Mouse (Mus musculus) erythroblast, embryonic 14.5 days (primary cell): ENCODE data around the gene Emd. TPM values are rescaled to one million over a fixed set of nuclear protein-coding genes. Genes with fewer than 3 reads are reported as not detected.
A peak's percentile ranks its signal among the peaks of the same experiment; 100 is the strongest.

ENCODE experiments used
- H3K27me3 ChIP-seq: 2 replicates; pipeline ENCODE4 v1.6.1; 2012; ENCODE audit warnings: inconsistent platforms; ENCODE audit not compliant: control insufficient read depth
- H3K36me3 ChIP-seq: 2 replicates; pipeline ENCODE4 v1.6.1; 2012; ENCODE audit warnings: mild to moderate bottlenecking, inconsistent platforms; ENCODE audit not compliant: control insufficient read depth
- H3K4me1 ChIP-seq: 2 replicates; pipeline ENCODE4 v1.6.1; 2012; ENCODE audit warnings: inconsistent platforms; ENCODE audit not compliant: control insufficient read depth
- H3K4me3 ChIP-seq: replicated peaks from 2 replicates; pipeline ENCODE3; 2012; ENCODE audit warnings: moderate library complexity, mild to moderate bottlenecking, inconsistent platforms
- H3K9me3 ChIP-seq: 2 replicates; pipeline ENCODE4 v1.6.1; 2012; ENCODE audit warnings: low read length, inconsistent platforms, mixed read lengths; ENCODE audit not compliant: control insufficient read depth
- GATA1 ChIP-seq: IDR thresholded peaks from 2 replicates; pipeline ENCODE4 v1.6.1; 2012; ENCODE audit warnings: low read length, inconsistent platforms, mixed read lengths
- TAL1 ChIP-seq: IDR thresholded peaks from 3 replicates; pipeline ENCODE4 v1.6.1; 2012; ENCODE audit warnings: low read length, inconsistent platforms, mixed read lengths
- polyA plus RNA-seq: library from polyadenylated mRNA; stranded (reverse); fragments of >175 nt; gene quantifications from 2 replicates; pipeline ENCODE4 v1.2.3, GENCODE M21; 2012

The Emd gene
- polyA plus RNA-seq, 1 experiment = 2.0 TPM

- Histone ChIP-seq H3K4me1 (peaks cover 52% of the 10 kb centered on the region), H3K4me3 (peak overlapping the region; percentile 10), H3K36me3 (peaks cover 7% of the 10 kb centered on the region), H3K9me3 (peaks cover 5% of the 10 kb centered on the region), H3K27me3 (peaks cover 14% of the 10 kb centered on the region)
- TF ChIP-seq TAL1 = no peak
- TF ChIP-seq GATA1 = no peak
These were observed 9.4 kb upstream of the Emd start for GRCm38 (mm10) chrX:74245107-74245506.

GRCm38 (mm10) chrX:74245687-74246086, 8.8 kb upstream of the Emd start:
- no peak for TF ChIP-seq GATA1
- TF ChIP-seq TAL1 = no peak
- H3K27me3 ChIP-seq = peaks cover 17% of the 10 kb centered on the region
- peaks cover 7% of the 10 kb centered on the region for H3K36me3 ChIP-seq
- peak overlapping the region; percentile 68 for H3K4me3 ChIP-seq
- H3K9me3 ChIP-seq = peaks cover 5% of the 10 kb centered on the region
- H3K4me1 ChIP-seq = peaks cover 52% of the 10 kb centered on the region

DNA sequence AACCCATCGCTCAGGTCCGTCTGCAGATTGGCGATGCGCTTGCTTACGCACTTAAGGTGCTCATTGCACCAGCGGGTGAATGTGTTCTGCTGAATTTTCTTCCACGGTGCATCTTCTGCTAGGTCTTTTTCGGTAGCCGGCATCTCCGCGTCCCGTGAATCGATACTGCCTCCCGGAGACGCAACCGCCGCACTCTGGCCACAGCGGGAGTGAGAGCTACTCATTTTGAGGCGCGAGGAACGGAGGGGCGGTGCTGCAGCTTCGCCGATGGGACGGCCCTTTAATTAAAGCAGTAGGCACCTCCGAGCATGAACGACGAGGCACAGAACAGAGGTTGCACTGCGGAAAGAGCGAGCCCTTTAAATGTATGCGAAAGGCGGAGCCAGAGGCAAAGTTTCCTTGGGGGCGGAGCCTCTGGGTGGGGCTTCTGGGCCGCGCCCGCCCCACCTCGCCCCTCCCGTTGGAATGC, 8.2 kb upstream of the Emd start:
- peaks cover 4% of the 10 kb centered on the region for H3K36me3 ChIP-seq
- H3K4me3 ChIP-seq = peak overlapping the region; percentile 68
- H3K4me1 ChIP-seq = peaks cover 52% of the 10 kb centered on the region
- no peak for TF ChIP-seq GATA1
- TF ChIP-seq TAL1 = no peak
- H3K27me3 ChIP-seq = peaks cover 19% of the 10 kb centered on the region
- peaks cover 5% of the 10 kb centered on the region for H3K9me3 ChIP-seq

DNA sequence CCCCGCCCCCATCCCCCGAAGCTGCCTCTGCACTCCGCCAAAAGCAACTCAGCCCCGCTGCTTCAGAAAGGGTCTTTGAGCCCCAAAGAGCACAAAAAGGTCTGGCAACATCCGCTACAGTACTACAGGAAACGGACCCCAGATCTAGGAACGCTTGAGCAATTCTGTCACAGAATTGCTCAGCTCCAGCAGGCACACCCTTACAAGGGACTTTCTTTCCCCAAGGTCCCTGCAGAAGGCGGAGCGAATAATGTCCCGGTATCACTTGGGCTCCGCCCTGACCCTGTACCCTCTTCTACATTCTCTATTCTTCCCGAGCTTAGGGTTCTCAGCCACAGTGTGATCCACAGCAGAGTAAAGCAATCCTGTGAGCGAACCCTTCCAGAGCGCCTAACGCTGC, 7.8 kb upstream of the Emd start:
- Histone ChIP-seq H3K4me1 (peaks cover 52% of the 10 kb centered on the region), H3K9me3 (peaks cover 5% of the 10 kb centered on the region), H3K36me3 (peaks cover 2% of the 10 kb centered on the region), H3K27me3 (peaks cover 19% of the 10 kb centered on the region), H3K4me3 (peak overlapping the region; percentile 68)
- TF ChIP-seq GATA1 (no peak), TAL1 (no peak)

DNA sequence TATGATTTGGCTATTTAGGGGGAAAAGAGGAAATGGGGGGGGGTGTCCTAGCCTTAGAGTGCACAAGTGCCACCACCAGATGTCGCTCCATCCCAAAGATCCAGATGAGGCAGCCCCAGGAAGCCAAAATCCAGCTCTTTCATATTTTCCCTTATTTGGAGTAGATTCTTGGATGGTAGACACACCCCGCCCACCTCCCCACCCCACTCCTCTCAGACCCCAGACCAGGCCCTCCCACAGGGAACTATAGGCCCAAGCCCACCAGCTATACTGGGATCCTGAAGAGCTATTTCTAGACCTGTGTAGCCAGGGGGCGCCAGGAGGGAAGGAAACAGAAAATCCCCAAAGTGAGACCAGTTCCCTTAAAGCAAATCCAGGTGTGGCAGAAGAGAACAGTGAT, 5.8 kb upstream of the Emd start:
- TF ChIP-seq GATA1 (no peak), TAL1 (no peak)
- Histone ChIP-seq H3K4me3 (no peak overlapping the region), H3K27me3 (peaks cover 19% of the 10 kb centered on the region), H3K36me3 (no peaks in the 10 kb centered on the region), H3K4me1 (peaks cover 45% of the 10 kb centered on the region), H3K9me3 (peaks cover 5% of the 10 kb centered on the region)

- TF ChIP-seq TAL1 (no peak), GATA1 (no peak)
- H3K36me3 ChIP-seq = no peaks in the 10 kb centered on the region
- peaks cover 39% of the 10 kb centered on the region for H3K4me1 ChIP-seq
- H3K4me3 ChIP-seq = peak within 1 kb of the TSS; percentile 43
- peaks cover 19% of the 10 kb centered on the region for H3K27me3 ChIP-seq
- peaks cover 7% of the 10 kb centered on the region for H3K9me3 ChIP-seq
These were observed 4.9 kb upstream of the Emd start, which contains the start of gene Flna for GRCm38 (mm10) chrX:74249615-74250014. TSS of gene Flna (minus strand) at chrX:74249820.

- Histone ChIP-seq H3K4me1 (peaks cover 17% of the 10 kb centered on the region), H3K36me3 (peaks cover 26% of the 10 kb centered on the region), H3K4me3 (peak overlapping the region; percentile 90), H3K9me3 (peaks cover 5% of the 10 kb centered on the region; the same call in 1 of the 2 replicates), H3K27me3 (peaks cover 6% of the 10 kb centered on the region)
- TF ChIP-seq TAL1 = no peak
- no peak for TF ChIP-seq GATA1
These were observed 540 bp downstream of the Emd start for GRCm38 (mm10) chrX:74254888-74255565.

DNA sequence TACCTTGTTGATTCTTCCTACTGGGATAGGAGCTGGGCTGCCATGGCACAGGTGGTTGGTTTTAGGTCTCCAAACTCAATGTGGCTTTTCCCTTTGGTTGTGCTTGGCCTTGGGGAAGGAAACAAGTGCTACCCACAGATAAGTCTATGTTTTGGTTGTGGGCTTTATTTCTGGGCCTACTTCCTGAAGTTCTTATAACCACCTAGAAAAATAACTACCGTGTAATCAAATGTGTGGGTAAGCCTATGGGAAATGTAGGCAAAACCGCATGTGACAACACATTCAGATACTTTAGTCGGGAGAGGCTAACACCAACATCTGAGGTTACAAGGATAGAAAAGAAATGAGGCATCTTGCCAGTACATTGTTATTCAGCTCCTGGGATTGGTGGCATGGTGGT, 3.3 kb downstream of the Emd start:
- Histone ChIP-seq H3K4me3 (no peak overlapping the region), H3K4me1 (peaks cover 17% of the 10 kb centered on the region), H3K36me3 (peaks cover 28% of the 10 kb centered on the region), H3K9me3 (peaks cover 5% of the 10 kb centered on the region; the same call in 1 of the 2 replicates), H3K27me3 (no peaks in the 10 kb centered on the region)
- no peak for TF ChIP-seq TAL1
- TF ChIP-seq GATA1 = no peak

GRCm38 (mm10) chrX:74269736-74270061, 15.2 kb downstream of the Emd start:
- peaks cover 6% of the 10 kb centered on the region; the same call in 1 of the 2 replicates for H3K9me3 ChIP-seq
- peaks cover 30% of the 10 kb centered on the region for H3K36me3 ChIP-seq
- no peaks in the 10 kb centered on the region; the same call in 1 of the 2 replicates for H3K27me3 ChIP-seq
- peaks cover 36% of the 10 kb centered on the region for H3K4me1 ChIP-seq
- TF ChIP-seq TAL1 (no peak), GATA1 (no peak)
- H3K4me3 ChIP-seq = peak overlapping the region; percentile 76
